Mouse (Mus musculus): ENCODE results near the gene Ugt1a6b. TPM values are rescaled to one million over a fixed set of nuclear protein-coding genes. Genes with fewer than 3 reads are reported as not detected.
"Not testable (repeated sequence)": the region's sequence is repeated elsewhere in the genome, so short reads cannot be mapped to it uniquely, and the experiment has no call there.

Gene Ugt1a6b
- 10.9 and 13.6 TPM in 2 replicates for polyA plus RNA-seq (2015; fragmentation: Nextera tagmentation; extraction: Ambion mirVana)

- not testable (repeated sequence) for H3K27ac ChIP-seq (replicated peaks); H3K4me1 ChIP-seq (replicated peaks); H3K9me3 ChIP-seq (replicated peaks); ATAC-seq (ENCODE audit: insufficient read depth); H3K9ac ChIP-seq; H3K36me3 ChIP-seq (replicated peaks); H3K27me3 ChIP-seq
- WGBS (ENCODE audit: insufficient replicate concordance) = 6% methylated on average over 3 of the region's 3 CpGs
- peak within 1 kb of the TSS; percentile 45; the same call in 1 of the 2 replicates for H3K4me2 ChIP-seq
- H3K4me3 ChIP-seq (replicated peaks) = 0 out of 2 replicates have a peak within 1 kb of the TSS, but pooled peaks have one; percentile 4
Measured at GRCm38 (mm10) chr1:88103019-88103418, at the start of gene Ugt1a6b. Gene Ugt1a6b, plus strand, starts transcription at chr1:88103252.

DNA sequence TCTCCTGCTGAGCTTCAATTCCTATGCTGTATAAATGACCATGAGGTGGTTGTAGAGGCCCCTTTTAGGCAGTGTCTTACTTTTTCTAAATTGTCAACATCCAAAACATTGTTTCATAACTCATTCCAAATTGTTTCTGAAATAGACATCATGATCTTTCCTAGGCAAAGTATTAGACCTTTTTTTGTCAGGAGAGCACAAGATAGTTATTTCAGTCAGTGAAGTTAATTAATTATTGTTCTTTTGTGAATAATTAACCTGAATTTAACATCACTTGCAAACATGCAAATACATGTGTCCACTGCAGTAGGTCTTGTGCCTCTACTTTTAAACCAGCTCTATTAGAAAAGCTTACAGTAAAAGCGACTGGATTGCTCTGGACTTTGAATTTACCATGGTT is 48.0 kb upstream of the Ugt1a6b start, which contains the start of gene Ugt1a10:
TSS of gene Ugt1a10 (plus strand) at position 301 of the 400 bp plus-strand sequence.
- Histone ChIP-seq H3K9me3 (replicated peaks) (no peaks in the 10 kb centered on the region), H3K36me3 (replicated peaks) (no peaks in the 10 kb centered on the region), H3K4me1 (replicated peaks) (no peaks in the 10 kb centered on the region), H3K4me2 (no peak within 1 kb of the TSS), H3K9ac (no peak within 1 kb of the TSS), H3K27ac (replicated peaks) (no peak within 1 kb of the TSS), H3K4me3 (replicated peaks) (no peak within 1 kb of the TSS), H3K27me3 (no peaks in the 10 kb centered on the region)
- WGBS (ENCODE audit: insufficient replicate concordance) = 60% methylated on average over 1 of the region's 1 CpGs
- ATAC-seq (ENCODE audit: insufficient read depth) = no peak

DNA sequence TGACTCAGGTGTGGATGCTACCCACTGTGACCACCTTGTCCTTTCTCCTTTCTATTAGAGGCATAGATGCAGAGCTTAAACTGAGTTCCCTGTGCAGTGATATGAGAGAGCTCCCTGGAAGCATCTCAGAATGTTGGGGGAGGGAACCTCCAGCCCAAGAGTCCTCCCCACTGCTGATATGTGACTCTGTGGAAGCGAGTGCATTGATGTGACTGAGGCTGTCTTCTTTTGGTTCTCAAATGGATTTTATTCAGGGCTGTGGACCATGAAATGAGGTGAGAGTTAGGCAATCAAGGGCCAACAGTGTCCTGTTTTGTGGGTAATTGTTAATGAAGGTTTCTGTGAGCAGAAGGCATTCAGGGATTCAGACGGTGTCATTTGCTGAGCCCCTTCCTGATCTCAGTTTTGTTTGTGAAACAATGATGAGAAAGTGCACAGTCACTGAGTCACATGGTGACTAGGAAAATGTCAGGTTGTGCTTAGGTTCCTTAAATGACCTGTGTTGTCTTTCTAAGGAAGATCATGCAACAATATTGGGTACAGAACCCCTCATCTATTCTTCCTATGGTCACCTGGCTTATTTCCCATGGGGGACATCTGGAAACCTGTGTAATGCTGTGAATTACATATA is 36.5 kb upstream of the Ugt1a6b start:
- 36% methylated on average over 1 of the region's 2 CpGs for WGBS (ENCODE audit: insufficient replicate concordance)

DNA sequence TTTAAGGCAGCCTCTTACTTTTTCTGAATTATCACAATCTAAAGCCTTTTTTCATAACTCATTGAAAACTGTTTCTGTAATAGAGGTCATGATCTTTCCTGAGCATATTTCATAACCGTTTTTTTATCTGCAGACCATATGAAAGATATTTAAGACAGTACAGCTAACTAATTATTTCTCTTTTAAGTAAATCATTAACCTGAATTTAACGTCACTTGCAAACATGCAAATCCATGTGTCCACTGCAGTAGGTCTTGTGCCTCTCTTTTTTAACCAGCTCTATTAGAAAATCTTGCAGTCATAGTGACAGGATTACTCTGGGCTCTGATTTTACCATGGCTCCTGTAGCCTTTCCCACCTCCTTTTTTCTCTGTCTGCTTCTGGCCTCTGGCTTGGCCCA is 32.6 kb upstream of the Ugt1a6b start, which contains the start of gene Ugt1a9:
TSS of gene Ugt1a9 (plus strand) at position 306 of the 400 bp plus-strand sequence.
- no peak within 1 kb of the TSS for H3K27ac ChIP-seq (replicated peaks)
- no peak for ATAC-seq (ENCODE audit: insufficient read depth)
- H3K27me3 ChIP-seq = no peaks in the 10 kb centered on the region
- H3K9me3 ChIP-seq (replicated peaks) = no peaks in the 10 kb centered on the region
- H3K36me3 ChIP-seq (replicated peaks) = no peaks in the 10 kb centered on the region
- H3K4me3 ChIP-seq (replicated peaks) = no peak within 1 kb of the TSS
- 51% methylated on average over 2 of the region's 2 CpGs for WGBS (ENCODE audit: insufficient replicate concordance)
- no peaks in the 10 kb centered on the region for H3K4me1 ChIP-seq (replicated peaks)
- H3K4me2 ChIP-seq = no peak within 1 kb of the TSS
- no peak within 1 kb of the TSS for H3K9ac ChIP-seq

More for the DNA sequence above, 36.5 kb upstream of the Ugt1a6b start:
- not testable (repeated sequence) for H3K9me3 ChIP-seq (replicated peaks); H3K9ac ChIP-seq; H3K27me3 ChIP-seq; H3K27ac ChIP-seq (replicated peaks); ATAC-seq (ENCODE audit: insufficient read depth); H3K36me3 ChIP-seq (replicated peaks); H3K4me2 ChIP-seq; H3K4me1 ChIP-seq (replicated peaks); H3K4me3 ChIP-seq (replicated peaks)

- H3K36me3 ChIP-seq (replicated peaks) = no peaks in the 10 kb centered on the region
- H3K27me3 ChIP-seq = no peaks in the 10 kb centered on the region
- WGBS (ENCODE audit: insufficient replicate concordance) = 62% methylated on average over 4 of the region's 4 CpGs
- no peak overlapping the region for H3K4me3 ChIP-seq (replicated peaks)
- no peak overlapping the region for H3K27ac ChIP-seq (replicated peaks)
- H3K4me2 ChIP-seq = no peak overlapping the region
- H3K9me3 ChIP-seq (replicated peaks) = no peaks in the 10 kb centered on the region
- H3K9ac ChIP-seq = no peak overlapping the region
- ATAC-seq (ENCODE audit: insufficient read depth) = no peak
- H3K4me1 ChIP-seq (replicated peaks) = no peaks in the 10 kb centered on the region
Measured at GRCm38 (mm10) chr1:88070902-88071301, 32.1 kb upstream of the Ugt1a6b start.

DNA sequence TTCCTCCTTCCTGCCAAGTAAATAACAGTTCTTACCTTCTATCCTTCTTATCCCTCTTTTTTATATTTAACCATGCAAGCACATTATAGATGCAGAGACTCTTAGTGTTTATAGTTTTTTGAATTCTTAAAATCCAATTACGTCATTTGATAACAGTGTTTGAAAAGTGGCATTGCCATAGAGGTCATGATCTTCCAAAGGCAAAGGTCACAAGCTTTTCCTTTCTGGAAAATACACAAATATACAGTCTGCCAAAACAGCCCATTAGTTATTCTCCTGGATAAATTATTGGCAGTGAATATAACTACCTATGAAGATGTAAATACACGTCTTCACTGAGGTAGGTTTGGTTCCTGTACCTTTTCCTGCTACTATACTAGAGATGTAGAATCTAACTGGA is 28.6 kb upstream of the Ugt1a6b start:
- 69% methylated on average over 2 of the region's 2 CpGs for WGBS (ENCODE audit: insufficient replicate concordance)
- no peaks in the 10 kb centered on the region for H3K27me3 ChIP-seq

DNA sequence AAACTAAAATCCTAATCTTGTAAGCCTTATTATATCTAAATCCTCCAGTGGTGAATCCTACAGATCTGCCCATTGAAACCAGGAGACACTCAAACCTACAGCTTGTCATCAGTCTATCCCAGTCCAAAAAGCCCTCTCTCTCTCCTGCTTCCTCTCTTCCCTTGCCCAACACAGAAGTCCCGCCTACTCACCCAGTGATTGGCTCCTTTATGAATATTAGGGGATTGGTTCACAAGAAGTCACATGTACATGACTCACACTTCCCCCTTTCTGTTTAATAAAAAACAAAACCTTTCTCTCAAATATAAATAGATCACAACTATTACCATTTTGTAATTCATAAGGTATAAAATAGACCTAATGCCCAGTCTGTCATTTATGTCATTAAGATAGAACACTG is 25.9 kb upstream of the Ugt1a6b start:
- ATAC-seq (ENCODE audit: insufficient read depth) = no peak
- no peak overlapping the region for H3K9ac ChIP-seq
- H3K36me3 ChIP-seq (replicated peaks) = no peaks in the 10 kb centered on the region
- H3K4me3 ChIP-seq (replicated peaks) = no peak overlapping the region
- 35% methylated on average over 1 of the region's 1 CpGs for WGBS (ENCODE audit: insufficient replicate concordance)
- H3K4me1 ChIP-seq (replicated peaks) = no peaks in the 10 kb centered on the region
- no peak overlapping the region for H3K4me2 ChIP-seq
- H3K27ac ChIP-seq (replicated peaks) = no peak overlapping the region
- no peaks in the 10 kb centered on the region for H3K9me3 ChIP-seq (replicated peaks)
- no peaks in the 10 kb centered on the region for H3K27me3 ChIP-seq

More for the DNA sequence above, 28.6 kb upstream of the Ugt1a6b start:
- Histone ChIP-seq H3K4me3 (replicated peaks) (no peak overlapping the region), H3K4me1 (replicated peaks) (no peaks in the 10 kb centered on the region), H3K9me3 (replicated peaks) (no peaks in the 10 kb centered on the region), H3K27ac (replicated peaks) (no peak overlapping the region), H3K36me3 (replicated peaks) (no peaks in the 10 kb centered on the region), H3K4me2 (no peak overlapping the region), H3K9ac (no peak overlapping the region)
- ATAC-seq (ENCODE audit: insufficient read depth) = no peak

DNA sequence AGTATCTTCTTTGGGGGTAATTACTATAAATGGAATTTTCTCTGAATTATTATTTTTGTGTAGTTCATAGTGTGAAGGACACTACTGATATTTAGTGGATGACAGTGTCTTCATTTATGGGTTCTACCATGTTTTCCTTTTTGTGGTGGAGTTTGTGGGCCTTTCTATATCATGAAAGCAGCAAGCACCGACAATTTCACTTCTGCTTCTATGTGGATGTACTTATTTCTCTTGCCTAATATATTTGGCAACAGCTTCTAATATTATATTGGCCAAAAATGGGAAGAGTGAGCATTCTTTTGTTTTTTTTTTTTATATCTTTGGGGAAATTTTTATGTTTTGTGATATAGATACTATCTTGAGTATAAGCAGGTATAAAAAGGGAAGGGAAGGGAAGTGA is 21.4 kb upstream of the Ugt1a6b start:
- Histone ChIP-seq H3K4me3 (replicated peaks) (no peak overlapping the region), H3K9me3 (replicated peaks) (no peaks in the 10 kb centered on the region), H3K9ac (no peak overlapping the region), H3K36me3 (replicated peaks) (no peaks in the 10 kb centered on the region), H3K4me2 (no peak overlapping the region), H3K27ac (replicated peaks) (no peak overlapping the region), H3K4me1 (replicated peaks) (no peaks in the 10 kb centered on the region), H3K27me3 (no peaks in the 10 kb centered on the region)
- WGBS (ENCODE audit: insufficient replicate concordance) = 48% methylated on average over 1 of the region's 1 CpGs
- no peak for ATAC-seq (ENCODE audit: insufficient read depth)

DNA sequence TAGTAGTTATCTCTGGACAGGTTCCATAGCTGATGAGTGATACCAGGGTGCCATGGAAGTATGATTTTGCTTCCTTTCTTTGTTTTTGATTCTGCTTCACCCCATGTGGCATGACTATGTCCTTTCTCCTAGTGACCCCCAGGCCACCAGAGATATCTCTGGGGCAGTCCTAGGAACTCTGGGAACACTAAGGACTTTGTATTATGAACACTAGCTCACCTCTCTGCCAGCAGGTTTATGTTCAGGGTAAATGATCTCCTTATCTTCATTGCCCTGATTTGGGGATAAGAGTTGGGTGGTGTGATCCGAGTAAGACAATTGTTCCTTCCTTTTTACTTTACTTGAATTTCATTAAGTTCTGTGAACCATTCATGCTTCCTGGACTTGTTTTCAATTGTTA is 16.9 kb upstream of the Ugt1a6b start:
- no peak for ATAC-seq (ENCODE audit: insufficient read depth)
- 39% methylated on average over 1 of the region's 1 CpGs for WGBS (ENCODE audit: insufficient replicate concordance)
- no peaks in the 10 kb centered on the region for H3K9me3 ChIP-seq (replicated peaks)
- no peaks in the 10 kb centered on the region for H3K4me1 ChIP-seq (replicated peaks)
- no peak overlapping the region for H3K4me2 ChIP-seq
- no peak overlapping the region for H3K9ac ChIP-seq
- no peak overlapping the region for H3K4me3 ChIP-seq (replicated peaks)
- H3K36me3 ChIP-seq (replicated peaks) = no peaks in the 10 kb centered on the region
- no peaks in the 10 kb centered on the region for H3K27me3 ChIP-seq
- no peak overlapping the region for H3K27ac ChIP-seq (replicated peaks)

GRCm38 (mm10) chr1:88087513-88087912 is 15.5 kb upstream of the Ugt1a6b start, which contains the start of gene Ugt1a8:
Gene Ugt1a8, plus strand, starts transcription at chr1:88087813.
- 48% methylated on average over 3 of the region's 3 CpGs for WGBS (ENCODE audit: insufficient replicate concordance)
- no peak for ATAC-seq (ENCODE audit: insufficient read depth)
- no peak within 1 kb of the TSS for H3K27ac ChIP-seq (replicated peaks)
- no peaks in the 10 kb centered on the region for H3K36me3 ChIP-seq (replicated peaks)
- no peak within 1 kb of the TSS for H3K4me3 ChIP-seq (replicated peaks)
- no peaks in the 10 kb centered on the region for H3K27me3 ChIP-seq
- no peaks in the 10 kb centered on the region for H3K9me3 ChIP-seq (replicated peaks)
- no peaks in the 10 kb centered on the region for H3K4me1 ChIP-seq (replicated peaks)
- no peak within 1 kb of the TSS for H3K9ac ChIP-seq
- H3K4me2 ChIP-seq = no peak within 1 kb of the TSS

GRCm38 (mm10) chr1:88092341-88092740 is 10.7 kb upstream of the Ugt1a6b start:
- Histone ChIP-seq H3K27ac (replicated peaks) (no peak overlapping the region), H3K36me3 (replicated peaks) (no peaks in the 10 kb centered on the region), H3K27me3 (no peaks in the 10 kb centered on the region), H3K9ac (no peak overlapping the region), H3K9me3 (replicated peaks) (no peaks in the 10 kb centered on the region), H3K4me3 (replicated peaks) (no peak overlapping the region), H3K4me1 (replicated peaks) (no peaks in the 10 kb centered on the region), H3K4me2 (no peak overlapping the region)
- no peak for ATAC-seq (ENCODE audit: insufficient read depth)

- not testable (repeated sequence) for H3K27me3 ChIP-seq; H3K4me1 ChIP-seq (replicated peaks); H3K36me3 ChIP-seq (replicated peaks); H3K4me2 ChIP-seq; H3K4me3 ChIP-seq (replicated peaks); ATAC-seq (ENCODE audit: insufficient read depth); H3K9me3 ChIP-seq (replicated peaks); H3K9ac ChIP-seq
- peak overlapping the region; percentile 46; the same call in 1 of the 2 replicates for H3K27ac ChIP-seq (replicated peaks)
- 19% methylated on average over 3 of the region's 3 CpGs for WGBS (ENCODE audit: insufficient replicate concordance)
Measured at GRCm38 (mm10) chr1:88094270-88094676, 8.8 kb upstream of the Ugt1a6b start.
